Mouse (Mus musculus): ENCODE results near the gene Fap. TPM values are rescaled to one million over a fixed set of nuclear protein-coding genes. Genes with fewer than 3 reads are reported as not detected.

Gene Fap
- polyA plus RNA-seq (2015; fragmentation: Illumina TruSeq; extraction: RNeasy Lipid Tissue Mini Kit (QIAGEN cat#74804); ENCODE audit: insufficient read depth, low read depth, low replicate concordance): 8.3 TPM

DNA sequence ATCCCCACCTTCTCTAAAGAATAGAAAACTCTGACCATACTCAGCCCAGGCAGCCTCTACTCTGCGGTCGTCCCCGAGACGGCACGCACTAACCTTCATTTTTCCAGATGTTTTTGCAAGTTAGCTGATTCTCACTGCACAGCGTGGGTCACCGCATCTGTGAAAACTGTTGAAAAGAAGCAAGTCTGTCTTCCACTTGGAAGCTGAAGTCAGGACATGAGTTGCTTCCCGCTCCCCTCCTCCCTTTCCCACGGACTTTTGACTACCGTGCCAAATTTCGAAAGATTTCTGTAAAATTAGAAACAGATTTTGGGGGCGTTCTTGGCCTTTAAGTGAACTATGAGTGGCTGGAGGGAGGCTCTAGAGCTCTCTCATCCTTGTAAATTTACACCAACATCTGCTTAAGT lies at the start of gene Fap:
Gene Fap, minus strand, starts transcription at position 323 of the 407 bp plus-strand sequence.

GRCm38 (mm10) chr2:62483550-62483949 lies 90.3 kb downstream of the Fap start, which contains the start of gene Gcg:
Gene Gcg (minus strand): TSS chr2:62483650.

Other genes starting within 250 kb of the Fap start
- 6.9 TPM for gene Dpp4, start 161.8 kb downstream of the Fap start, polyA plus RNA-seq (2015; fragmentation: Illumina TruSeq; extraction: RNeasy Lipid Tissue Mini Kit (QIAGEN cat#74804); ENCODE audit: insufficient read depth, low read depth, low replicate concordance)
- gene Gcg, start 90.4 kb downstream of the Fap start, polyA plus RNA-seq (2015; fragmentation: Illumina TruSeq; extraction: RNeasy Lipid Tissue Mini Kit (QIAGEN cat#74804); ENCODE audit: insufficient read depth, low read depth, low replicate concordance): 2,942 TPM
- gene Ifih1, start 72.2 kb upstream of the Fap start, polyA plus RNA-seq (2015; fragmentation: Illumina TruSeq; extraction: RNeasy Lipid Tissue Mini Kit (QIAGEN cat#74804); ENCODE audit: insufficient read depth, low read depth, low replicate concordance): 3.4 TPM
- gene Gca, start 90.2 kb upstream of the Fap start, polyA plus RNA-seq (2015; fragmentation: Illumina TruSeq; extraction: RNeasy Lipid Tissue Mini Kit (QIAGEN cat#74804); ENCODE audit: insufficient read depth, low read depth, low replicate concordance): 9.3 TPM